Mouse (Mus musculus) c-Kit-positive CD71-negative TER-119-negative erythroid progenitor cells, embryonic 14.5 days (primary cell): ENCODE data around the gene Shroom2.
"Not testable (repeated sequence)": the region's sequence is repeated elsewhere in the genome, so short reads cannot be mapped to it uniquely, and the experiment has no call there.

Experiments used
- DNase-seq: peaks from one replicate; pipeline ENCODE4 v3.0.0-alpha.2; 2013; ENCODE audit warnings: low read depth

The Shroom2 gene

GRCm38 (mm10) chrX:152768891-152769599, at the start of gene Shroom2:
Gene Shroom2 (minus strand): TSS chrX:152769465.
- DNase-seq: no peak

GRCm38 (mm10) chrX:152818996-152819395, 49.7 kb upstream of the Shroom2 start:
- DNase-seq: no peak

- no peak for DNase-seq
Observed at GRCm38 (mm10) chrX:152813339-152813738, 44.1 kb upstream of the Shroom2 start.

- DNase-seq: no peak
Observed at GRCm38 (mm10) chrX:152805317-152805716, 36.1 kb upstream of the Shroom2 start.

GRCm38 (mm10) chrX:152788611-152789010, 19.3 kb upstream of the Shroom2 start:
- no peak for DNase-seq

- DNase-seq: no peak
Observed at GRCm38 (mm10) chrX:152788129-152788528, 18.9 kb upstream of the Shroom2 start.

- DNase-seq: no peak
Observed at GRCm38 (mm10) chrX:152781720-152782403, 12.6 kb upstream of the Shroom2 start, which contains the start of gene Gpr143. Gene Gpr143 (plus strand): TSS chrX:152781921.

GRCm38 (mm10) chrX:152769600-152770157, 414 bp upstream of the Shroom2 start:
- no peak for DNase-seq

- DNase-seq: no peak
Observed at GRCm38 (mm10) chrX:152764171-152764570, 5.1 kb downstream of the Shroom2 start.

- no peak for DNase-seq
Observed at GRCm38 (mm10) chrX:152762855-152763254, 6.4 kb downstream of the Shroom2 start.

GRCm38 (mm10) chrX:152762437-152762836, 6.8 kb downstream of the Shroom2 start:
- DNase-seq: no peak

- no peak for DNase-seq
Observed at GRCm38 (mm10) chrX:152756293-152756692, 13.0 kb downstream of the Shroom2 start.

GRCm38 (mm10) chrX:152755819-152756218, 13.4 kb downstream of the Shroom2 start:
- no peak for DNase-seq

GRCm38 (mm10) chrX:152745925-152746324, 23.3 kb downstream of the Shroom2 start:
- no peak for DNase-seq

GRCm38 (mm10) chrX:152743642-152744041, 25.6 kb downstream of the Shroom2 start:
- DNase-seq: no peak

- no peak for DNase-seq
Observed at GRCm38 (mm10) chrX:152738759-152739368, 30.4 kb downstream of the Shroom2 start.

GRCm38 (mm10) chrX:152738191-152738590, 31.1 kb downstream of the Shroom2 start:
- no peak for DNase-seq

GRCm38 (mm10) chrX:152735283-152735682, 34.0 kb downstream of the Shroom2 start:
- no peak for DNase-seq

GRCm38 (mm10) chrX:152716693-152717092, 52.6 kb downstream of the Shroom2 start:
- DNase-seq: no peak

GRCm38 (mm10) chrX:152710715-152711114, 58.5 kb downstream of the Shroom2 start:
- not testable (repeated sequence) for DNase-seq

- no peak for DNase-seq
Observed at GRCm38 (mm10) chrX:152708359-152708758, 60.9 kb downstream of the Shroom2 start.

- DNase-seq: peak; percentile 4
Observed at GRCm38 (mm10) chrX:152705397-152705796, 63.9 kb downstream of the Shroom2 start.

- no peak for DNase-seq
Observed at GRCm38 (mm10) chrX:152703624-152704023, 65.6 kb downstream of the Shroom2 start.
